Mouse (Mus musculus): ENCODE measurements around the gene Dicer1.

DNA sequence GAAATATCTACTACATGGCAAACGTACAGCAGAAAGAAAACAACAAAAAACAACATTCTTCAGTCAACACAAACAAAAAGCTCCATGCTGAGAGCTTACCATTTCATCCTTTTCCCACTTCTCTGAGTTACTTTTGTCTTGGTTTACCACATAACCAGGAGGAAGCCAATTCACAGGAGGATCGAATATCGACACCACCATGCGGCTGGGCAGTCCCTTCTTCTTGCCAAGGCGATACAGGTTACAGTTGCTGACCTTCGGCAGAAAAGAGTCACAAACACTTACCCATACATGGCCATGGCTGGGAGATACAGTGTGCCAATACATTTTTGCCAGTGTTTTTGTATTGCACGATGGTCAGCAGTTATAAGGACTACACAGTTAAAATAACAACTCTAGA lies 51.5 kb downstream of the Dicer1 start:
- TF ChIP-seq EP300 (IDR thresholded peaks at IDR 0.05) (no peak), CTCF (IDR thresholded peaks at IDR 0.05) (no peak)

All from lung, postnatal 0 days (tissue).